Mouse (Mus musculus): ENCODE results near the gene Rab25. TPM values are rescaled to one million over a fixed set of nuclear protein-coding genes. Genes with fewer than 3 reads are reported as not detected.
"Not testable (repeated sequence)": the region's sequence is repeated elsewhere in the genome, so short reads cannot be mapped to it uniquely, and the experiment has no call there.

Rab25 gene
- total RNA-seq (2012; rRNA removed) = 0.75 and 0.96 TPM in 2 replicates
- polyA plus RNA-seq (2012; ENCODE audit: insufficient read depth in 1 of 2, insufficient read length in 2 of 2, low read depth in 1 of 2, low replicate concordance in 2 of 2, missing spikeins in 1 of 2) = 1 to 10 TPM in 1 of 2 experiments, not detected in 1; 1.9 TPM

GRCm38 (mm10) chr3:88548180-88548917, at the start of gene Rab25:
Gene Rab25 (minus strand): TSS chr3:88548300.
- Histone ChIP-seq H3K27ac (ENCODE audit: control insufficient read depth, low read depth, low read length) (no peak within 1 kb of the TSS), H3K9me3 (replicated peaks; ENCODE audit: insufficient read depth, low read length) (no peaks in the 10 kb centered on the region), H3K4me1 (ENCODE audit: control insufficient read depth in 1 of 2, insufficient read depth in 2 of 2, low read length in 2 of 2) (peaks cover 17 to 24% of the 10 kb centered on the region in 2 experiments), H3K79me2 (ENCODE audit: control insufficient read depth, insufficient read depth, low read length, poor library complexity) (peaks cover 3% of the 10 kb centered on the region; the same call in 1 of the 2 replicates), H3K27me3 (ENCODE audit: control insufficient read depth in 1 of 2, insufficient read depth in 2 of 2, low read length in 2 of 2) (no peaks in the 10 kb centered on the region), H3K9ac (ENCODE audit: control insufficient read depth, low read depth, low read length, poor library complexity, severe bottlenecking) (no peak within 1 kb of the TSS), H3K36me3 (ENCODE audit: control insufficient read depth in 1 of 2, insufficient read depth in 2 of 2, low read length in 2 of 2) (peaks cover 0 to 13% of the 10 kb centered on the region in 2 experiments; a peak in 2 of 4 replicates), H3K4me3 (ENCODE audit: control insufficient read depth in 1 of 2, insufficient read depth in 1 of 2, low read depth in 2 of 2, low read length in 2 of 2) (no peak within 1 kb of the TSS)
- TF ChIP-seq MAZ (IDR thresholded peaks at IDR 0.05; ENCODE audit: low read depth, low read length) = no peak
- no peak for DNase-seq (ENCODE audit: low read depth, low spot score)

GRCm38 (mm10) chr3:88596547-88596946, 48.4 kb upstream of the Rab25 start:
- H3K4me1 ChIP-seq (ENCODE audit: control insufficient read depth in 1 of 2, insufficient read depth in 2 of 2, low read length in 2 of 2) = peaks cover 0 to 19% of the 10 kb centered on the region in 2 experiments; a peak in 2 of 4 replicates
- not testable (repeated sequence) for H3K36me3 ChIP-seq (ENCODE audit: control insufficient read depth in 1 of 2, insufficient read depth in 2 of 2, low read length in 2 of 2); H3K27me3 ChIP-seq (ENCODE audit: control insufficient read depth in 1 of 2, insufficient read depth in 2 of 2, low read length in 2 of 2); H3K27ac ChIP-seq (ENCODE audit: control insufficient read depth, low read depth, low read length); DNase-seq (ENCODE audit: low read depth, low spot score); H3K9ac ChIP-seq (ENCODE audit: control insufficient read depth, low read depth, low read length, poor library complexity, severe bottlenecking); H3K4me3 ChIP-seq (ENCODE audit: control insufficient read depth in 1 of 2, insufficient read depth in 1 of 2, low read depth in 2 of 2, low read length in 2 of 2); H3K79me2 ChIP-seq (ENCODE audit: control insufficient read depth, insufficient read depth, low read length, poor library complexity); H3K9me3 ChIP-seq (replicated peaks; ENCODE audit: insufficient read depth, low read length)

GRCm38 (mm10) chr3:88593893-88594580, 45.9 kb upstream of the Rab25 start:
- TF ChIP-seq ETS1 (IDR thresholded peaks at IDR 0.05; ENCODE audit: low read depth, low read length) (0 out of 2 replicates have a peak, but pooled peaks have one; percentile 3), EP300 (IDR thresholded peaks at IDR 0.05; ENCODE audit: low read depth in 1 of 2, low read length in 2 of 2) (no peak)
- Histone ChIP-seq H3K27me3 (ENCODE audit: control insufficient read depth in 1 of 2, insufficient read depth in 2 of 2, low read length in 2 of 2) (no peaks in the 10 kb centered on the region), H3K4me1 (ENCODE audit: control insufficient read depth in 1 of 2, insufficient read depth in 2 of 2, low read length in 2 of 2) (peaks cover 0 to 20% of the 10 kb centered on the region in 2 experiments; a peak in 2 of 4 replicates), H3K9ac (ENCODE audit: control insufficient read depth, low read depth, low read length, poor library complexity, severe bottlenecking) (no peak overlapping the region), H3K27ac (ENCODE audit: control insufficient read depth, low read depth, low read length) (no peak overlapping the region), H3K36me3 (ENCODE audit: control insufficient read depth in 1 of 2, insufficient read depth in 2 of 2, low read length in 2 of 2) (peaks cover 0 to 4% of the 10 kb centered on the region in 2 experiments; a peak in 2 of 4 replicates), H3K9me3 (replicated peaks; ENCODE audit: insufficient read depth, low read length) (no peaks in the 10 kb centered on the region), H3K79me2 (ENCODE audit: control insufficient read depth, insufficient read depth, low read length, poor library complexity) (no peaks in the 10 kb centered on the region; the same call in 1 of the 2 replicates), H3K4me3 (ENCODE audit: control insufficient read depth in 1 of 2, insufficient read depth in 1 of 2, low read depth in 2 of 2, low read length in 2 of 2) (peak overlapping the region in 1 of 2 experiments; percentile 86; a peak in 1 of 4 replicates)
- no peak for DNase-seq (ENCODE audit: low read depth, low spot score)
